Mouse (Mus musculus) left cerebral cortex, postnatal 10 days (tissue): Measurements from ENCODE around the gene Pp2d1. TPM values are rescaled to one million over a fixed set of nuclear protein-coding genes. Genes with fewer than 3 reads are reported as not detected.

Source experiments
- DNase-seq, 2 experiments: peaks; one replicate each; pipeline ENCODE4 v3.0.0; 2021 to 2022; ENCODE audit warnings: low spot score in 2 of 2, mixed read lengths in 1 of 2; ENCODE audit errors: extremely low spot score in 1 of 2
- intact Hi-C: fragments of 180-260 bp; cut with DNase I; formaldehyde crosslinking; loops from one replicate; pipeline ENCODE4 v1.15.1; 2025
- total RNA-seq, 2 experiments: library from RNA; stranded (reverse); gene quantifications; 2 replicates each; pipeline ENCODE4 v1.2.3; 2021

Pp2d1 gene
- total RNA-seq, 2 experiments from 2014 or later: not detected

DNA sequence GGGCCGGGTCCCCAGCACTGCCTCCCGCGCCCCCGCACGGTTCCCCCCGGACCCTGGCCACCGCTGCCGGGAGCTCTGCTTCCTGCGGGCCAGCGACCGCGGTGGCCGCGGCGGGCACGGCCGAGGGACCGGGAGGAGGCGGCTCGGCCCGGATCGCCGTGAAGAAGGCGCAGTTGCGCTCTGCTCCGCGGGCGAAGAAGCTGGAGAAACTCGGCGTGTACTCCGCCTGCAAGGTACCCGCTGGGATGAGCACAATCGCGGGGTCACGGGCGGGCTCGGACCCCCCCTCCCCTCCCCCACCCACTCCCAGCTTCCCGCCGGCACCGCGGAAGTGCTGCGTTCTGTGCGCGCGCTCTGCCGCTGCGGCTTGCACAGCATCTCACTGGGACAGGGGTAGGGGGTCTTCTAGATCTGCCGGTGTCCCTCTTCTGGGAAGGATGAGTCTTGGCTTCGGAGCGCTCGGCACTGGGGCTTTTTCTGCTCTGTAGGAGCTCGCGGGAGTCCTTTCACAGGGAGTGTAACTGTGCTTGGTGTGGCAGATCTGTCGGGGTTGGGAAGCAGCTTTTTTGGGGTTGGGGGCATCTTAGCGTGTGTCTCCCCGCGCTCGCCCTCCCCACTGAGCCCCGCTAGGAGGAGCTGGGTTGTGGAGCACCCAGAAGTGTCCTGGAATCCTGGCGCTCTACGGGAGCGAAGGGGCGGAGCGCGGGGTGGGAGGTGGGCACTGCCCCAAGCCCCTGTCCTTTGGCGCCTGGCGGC is 28.3 kb upstream of the Pp2d1 start:
- intact Hi-C loops: no loop called here

GRCm38 (mm10) chr17:53566919-53567345 is 27.7 kb upstream of the Pp2d1 start:
- intact Hi-C loops: no loop called here
- peak in 1 of 2 experiments; percentile 80 for DNase-seq

More for the DNA sequence above, 28.3 kb upstream of the Pp2d1 start:
- peak in 1 of 2 experiments; percentile 66 for DNase-seq

GRCm38 (mm10) chr17:53566161-53566918 is 27.1 kb upstream of the Pp2d1 start, which contains the start of gene Kat2b:
Gene Kat2b (plus strand): TSS chr17:53566861.
- intact Hi-C loops: no loop called here
- peak in 1 of 2 experiments; percentile 30 for DNase-seq

GRCm38 (mm10) chr17:53564837-53565236 is 25.6 kb upstream of the Pp2d1 start:
- intact Hi-C loops: no loop called here
- no peak for DNase-seq

DNA sequence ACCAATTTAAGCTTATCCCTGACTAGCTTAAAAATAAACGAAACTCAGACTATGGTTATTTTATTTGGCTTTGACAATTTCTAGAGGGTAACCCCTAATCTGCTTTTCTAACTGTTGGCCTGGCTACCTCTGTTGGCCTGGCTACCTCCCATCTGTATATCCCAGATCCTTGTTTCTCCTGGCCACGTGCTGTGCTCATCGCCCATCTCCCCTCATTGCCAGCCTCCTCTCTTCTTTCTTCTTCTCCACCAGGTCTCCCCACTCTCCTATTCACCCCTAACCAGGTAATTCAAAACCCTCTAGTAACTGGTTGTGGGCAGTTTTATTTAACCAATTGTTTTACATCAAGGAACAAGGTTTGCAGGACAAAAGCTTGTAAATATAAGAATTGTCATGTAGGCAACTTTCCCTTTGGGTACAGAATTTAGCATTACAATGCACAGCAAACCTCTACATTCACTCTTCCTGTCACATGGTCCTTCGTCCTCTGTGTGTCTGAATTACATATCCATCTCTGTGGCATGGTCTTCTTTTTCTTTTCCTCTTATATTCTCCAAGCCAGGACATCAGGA is 22.3 kb upstream of the Pp2d1 start:
- intact Hi-C loops: no loop called here

GRCm38 (mm10) chr17:53559646-53560045 is 20.4 kb upstream of the Pp2d1 start:
- intact Hi-C loops: no loop called here
- no peak for DNase-seq

More for the DNA sequence above, 22.3 kb upstream of the Pp2d1 start:
- no peak for DNase-seq

GRCm38 (mm10) chr17:53557443-53557842 is 18.2 kb upstream of the Pp2d1 start:
- no peak for DNase-seq
- intact Hi-C loops: no loop called here

- no peak for DNase-seq
- intact Hi-C loops: no loop called here
These were observed 15.6 kb upstream of the Pp2d1 start for GRCm38 (mm10) chr17:53554813-53555212.

- no peak for DNase-seq
- intact Hi-C loops: no loop called here
These were observed 14.8 kb upstream of the Pp2d1 start for GRCm38 (mm10) chr17:53554088-53554487.

- intact Hi-C loops: no loop called here
- no peak for DNase-seq
These were observed 12.4 kb upstream of the Pp2d1 start for GRCm38 (mm10) chr17:53551306-53552299.

DNA sequence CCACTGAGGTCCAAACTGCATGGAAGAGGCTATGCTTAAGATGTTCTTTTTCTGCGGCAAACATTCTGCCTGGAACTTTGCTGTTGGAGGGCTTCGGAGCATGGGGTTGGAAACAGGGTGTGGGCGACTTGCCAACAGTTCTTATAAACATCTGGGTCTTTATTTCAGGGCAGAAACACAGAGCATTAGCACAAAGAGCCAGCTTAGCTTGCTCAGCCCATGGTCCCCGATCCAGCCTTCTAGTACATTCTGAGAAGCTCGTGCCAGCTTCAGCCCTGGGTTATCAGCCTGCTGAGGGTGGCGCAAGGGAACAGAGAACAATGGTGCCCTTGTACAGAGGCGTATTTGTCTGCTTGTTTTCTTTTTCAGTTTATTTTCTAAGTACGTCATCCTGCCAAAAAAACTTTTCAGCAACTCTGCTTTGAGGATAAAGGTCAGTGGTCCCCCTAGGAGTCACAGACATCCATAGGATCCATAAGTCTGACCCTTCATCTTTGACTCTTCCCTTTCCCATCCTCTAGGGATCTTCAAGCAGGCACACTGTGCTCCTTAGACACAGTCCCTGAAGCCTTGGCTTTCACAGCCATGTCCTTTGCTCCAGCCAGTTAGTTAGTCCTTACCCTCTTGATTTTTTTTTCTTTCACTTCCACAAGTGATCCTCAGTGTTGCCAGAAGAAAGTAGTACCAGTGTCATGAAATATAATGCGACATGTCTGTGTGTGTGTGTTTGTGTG is 4.5 kb upstream of the Pp2d1 start:
- peak in 1 of 2 experiments; percentile 24 for DNase-seq
- intact Hi-C loops: no loop called here

DNA sequence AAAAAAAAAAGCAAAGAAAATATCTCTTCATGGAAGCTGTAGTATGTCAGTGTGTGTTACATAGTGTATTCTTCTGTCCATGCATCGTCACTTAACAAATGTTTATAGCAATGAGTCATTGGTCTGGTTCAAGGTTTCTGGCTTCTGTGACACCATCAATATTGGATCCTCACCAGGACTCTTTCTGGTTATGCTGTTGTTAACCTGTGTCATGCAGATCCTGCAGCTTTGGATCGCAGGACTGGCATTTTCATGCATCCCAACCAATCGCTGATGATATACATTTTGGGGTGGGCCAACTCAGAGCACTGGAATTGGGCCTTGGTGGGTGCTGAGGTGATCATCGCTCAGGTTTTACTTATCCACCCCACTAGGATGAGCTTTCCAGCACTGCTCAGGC is 3.3 kb upstream of the Pp2d1 start:
- no peak for DNase-seq
- intact Hi-C loops: no loop called here

DNA sequence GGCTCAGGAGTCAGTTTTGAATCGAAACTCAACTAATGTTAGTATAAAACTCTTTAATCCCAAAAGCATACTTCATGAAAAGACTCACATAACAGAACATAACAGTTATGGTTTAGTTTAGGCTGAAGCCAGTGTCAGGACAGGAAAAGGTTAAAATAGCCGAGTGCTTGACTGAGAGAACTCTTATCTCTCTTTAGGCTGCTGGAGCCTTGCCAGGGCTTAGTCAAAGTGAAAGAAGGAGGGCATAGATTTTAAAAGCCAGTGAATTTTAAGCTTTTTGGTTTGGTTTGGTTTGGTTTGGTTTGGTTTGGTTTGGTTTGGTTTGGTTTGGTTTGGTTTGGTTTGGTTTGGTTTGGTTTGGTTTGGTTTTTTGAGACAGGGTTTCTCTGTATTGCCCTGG is 6.8 kb downstream of the Pp2d1 start:
- no peak for DNase-seq
- intact Hi-C loops: no loop called here

DNA sequence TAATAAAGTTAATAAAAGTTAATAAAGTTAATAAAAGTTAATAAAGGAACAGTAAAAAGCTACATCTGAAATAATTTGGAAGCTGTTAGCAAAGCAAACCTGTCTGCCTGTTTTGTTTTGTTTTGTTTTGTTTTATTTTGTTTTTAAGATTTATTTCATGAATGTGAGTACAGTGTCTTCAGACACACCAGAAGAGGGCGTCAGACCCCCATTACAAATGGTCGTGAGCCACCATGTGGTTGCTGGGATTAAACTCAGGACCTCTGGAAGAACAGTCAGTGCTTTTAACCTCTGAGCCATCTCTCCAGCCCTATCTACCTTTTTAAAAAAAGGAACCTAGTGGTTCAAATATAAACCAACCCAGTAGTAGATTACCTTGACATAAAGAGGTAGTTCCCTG is 8.1 kb downstream of the Pp2d1 start:
- intact Hi-C loops: no loop called here
- no peak for DNase-seq

- intact Hi-C loops: no loop called here
These were observed 11.2 kb downstream of the Pp2d1 start for GRCm38 (mm10) chr17:53528034-53528433.

DNA sequence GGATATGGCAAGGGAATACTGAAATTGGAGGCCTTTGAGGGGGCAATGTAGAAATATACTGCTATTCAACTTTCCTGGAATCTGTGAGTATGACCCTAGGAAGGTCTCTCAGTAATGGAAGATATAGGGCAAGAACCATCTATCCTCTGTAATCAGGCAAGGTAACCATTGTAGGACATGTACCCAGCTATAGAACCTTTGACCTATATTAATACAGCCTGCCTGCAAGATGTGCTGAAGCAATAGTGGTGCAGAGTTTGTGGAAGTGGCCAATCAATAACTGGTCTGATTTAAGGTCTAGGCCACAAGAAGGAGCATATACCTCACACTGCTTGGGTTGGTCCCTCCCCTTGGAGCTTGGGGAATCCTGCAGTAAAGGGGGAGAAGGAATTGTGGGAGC is 18.7 kb downstream of the Pp2d1 start:
- intact Hi-C loops: no loop called here
- no peak for DNase-seq

More at GRCm38 (mm10) chr17:53528034-53528433, 11.2 kb downstream of the Pp2d1 start:
- no peak for DNase-seq

DNA sequence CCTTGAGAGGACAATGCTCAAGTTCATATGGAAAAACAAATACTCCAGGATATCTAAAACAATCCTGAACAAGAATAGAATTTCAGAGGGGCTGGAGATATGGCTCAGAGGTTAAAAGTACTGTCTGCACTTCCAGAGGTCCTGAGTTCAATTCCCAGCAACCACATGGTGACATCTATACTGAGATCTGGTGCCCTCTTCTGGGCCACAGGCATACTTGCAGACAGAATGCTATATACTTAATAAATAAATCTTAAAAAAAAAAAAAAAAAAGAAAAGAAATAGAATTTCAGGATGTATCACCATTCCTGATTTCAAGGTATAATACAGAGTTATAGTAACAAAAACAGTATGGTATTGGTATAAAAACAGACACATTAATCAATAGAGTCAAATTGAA is 19.9 kb downstream of the Pp2d1 start:
- intact Hi-C loops: no loop called here
- DNase-seq: no peak
